Mouse (Mus musculus): ENCODE data around the gene Olfr549.

The Olfr549 gene

GRCm38 (mm10) chr7:102597378-102598031, 47.8 kb downstream of the Olfr549 start, which contains the start of gene Olfr552:
Olfr552 (plus strand) TSS chr7:102597770.
- DNase-seq (ENCODE audit: low spot score): no peak
